16 mouse cellular contexts compared by ENCODE assay signal in the genomic region with DNA sequence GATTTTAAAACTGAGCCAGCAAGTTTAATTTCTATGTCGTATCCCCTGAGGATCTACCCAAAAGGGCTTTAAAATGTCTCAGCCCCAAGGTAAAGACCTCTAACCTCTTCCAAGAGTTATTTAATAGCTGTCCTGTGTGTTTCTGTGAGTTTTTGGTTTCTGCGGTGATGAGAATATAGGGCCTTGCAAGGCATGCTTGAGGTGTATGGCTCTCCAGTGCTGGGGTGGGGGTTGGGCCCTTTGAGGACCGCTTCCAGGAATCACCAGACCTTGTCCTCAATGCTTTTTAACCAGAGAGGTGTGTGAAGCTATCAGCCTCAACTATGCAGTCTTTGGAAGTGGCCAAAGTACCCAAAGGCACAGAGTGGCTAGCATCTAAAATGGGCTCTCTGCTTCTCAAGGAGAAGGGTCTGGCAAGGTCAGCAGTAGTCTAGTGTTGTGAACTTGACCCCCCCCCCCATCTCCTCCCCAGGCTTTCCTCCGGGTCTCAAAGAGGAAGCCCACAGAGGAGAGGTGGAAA. TPM values are rescaled to one million over a fixed set of nuclear protein-coding genes. Genes with fewer than 3 reads are reported as not detected.
A peak's percentile ranks its signal among the peaks of the same experiment; 100 is the strongest.
DNase-seq lines count a peak whose midpoint lies in the region; ATAC-seq and TF ChIP-seq lines count a peak whose summit lies in the region.
"Had no signal": no experiment of that assay in that cellular context is flagged by ENCODE, and none has a peak within 500 bp of the region (broad histone marks: within the 10 kb centered on the region; RNA-seq: fewer than 3 reads in every experiment).

No protein-coding gene starts in this region.

- no peak overlapping the region for H3K27ac ChIP-seq in embryonic facial prominence, embryonic 10.5 days (replicated peaks)
- peak overlapping the region; percentile 47; the same call in 1 of the 2 replicates for H3K27ac ChIP-seq in hindbrain, embryonic 11.5 days (ENCODE audit: low read depth, low read length)
- H3K27ac ChIP-seq in midbrain, embryonic 13.5 days: peak overlapping the region; percentile 70
- no peak overlapping the region for H3K27ac ChIP-seq in liver, postnatal 0 days (ENCODE audit: low read depth)
- H3K27ac ChIP-seq: limb, embryonic 13.5 days had no signal

- DNase-seq in embryo, embryonic 11 days: peak; percentile 12
- no peak for DNase-seq in embryo, embryonic 10 days (ENCODE audit: low spot score)
- no peak for DNase-seq in embryonic facial prominence, embryonic 10.5 days (ENCODE audit: low spot score)
- DNase-seq in hindbrain, embryonic 11.5 days (ENCODE audit: low spot score): peak; percentile 32
- DNase-seq in heart, adult 18-20 months: no peak
- DNase-seq in liver, postnatal 0 days: no peak
- DNase-seq: adrenal gland, postnatal 14 days; lung, embryonic 14.5 days; right cerebral cortex, postnatal 25 days; thymus, adult 2 months had no signal

- 7% methylated on average over 4 of the region's 4 CpGs for whole genome bisulfite sequencing in embryonic facial prominence, embryonic 10.5 days
- WGBS in hindbrain, embryonic 11.5 days: 5% methylated on average over 4 of the region's 4 CpGs
- WGBS in midbrain, embryonic 13.5 days: 14% methylated on average over 4 of the region's 4 CpGs
- 6% methylated on average over 4 of the region's 4 CpGs for WGBS in liver, postnatal 0 days (ENCODE audit: insufficient replicate concordance)

- peaks cover 53% of the 10 kb centered on the region for H3K4me1 ChIP-seq in embryonic facial prominence, embryonic 10.5 days
- H3K4me1 ChIP-seq in hindbrain, embryonic 11.5 days (replicated peaks; ENCODE audit: control insufficient read depth, insufficient read depth, low read length): peaks cover 21% of the 10 kb centered on the region
- H3K4me1 ChIP-seq in midbrain, embryonic 13.5 days (replicated peaks): peaks cover 92% of the 10 kb centered on the region
- no peaks in the 10 kb centered on the region for H3K4me1 ChIP-seq in liver, postnatal 0 days (ENCODE audit: insufficient read depth)
- H3K4me1 ChIP-seq: limb, embryonic 13.5 days had no signal

- 0 out of 2 replicates have a peak overlapping the region, but pooled peaks have one; percentile 2 for H3K4me3 ChIP-seq in embryonic facial prominence, embryonic 10.5 days
- H3K4me3 ChIP-seq in hindbrain, embryonic 11.5 days (ENCODE audit: low read depth, low read length): peak overlapping the region; percentile 14
- H3K4me3 ChIP-seq in midbrain, embryonic 13.5 days (replicated peaks): peak overlapping the region; percentile 59
- H3K4me3 ChIP-seq in liver, postnatal 0 days (ENCODE audit: low read depth, low read length): no peak overlapping the region
- H3K4me3 ChIP-seq: limb, embryonic 13.5 days; megakaryocyte, embryonic 14.5 days had no signal

- H3K27me3 ChIP-seq in embryonic facial prominence, embryonic 10.5 days (replicated peaks; ENCODE audit: low read depth, poor library complexity, severe bottlenecking): peaks cover 99% of the 10 kb centered on the region
- peaks cover 7% of the 10 kb centered on the region; the same call in 1 of the 2 replicates for H3K27me3 ChIP-seq in hindbrain, embryonic 11.5 days (ENCODE audit: control insufficient read depth, insufficient read depth, low read length)
- H3K27me3 ChIP-seq in midbrain, embryonic 13.5 days: 0 out of 2 replicates have a peak, but pooled peaks cover 4% of the 10 kb centered on the region
- peaks cover 97% of the 10 kb centered on the region for H3K27me3 ChIP-seq in liver, postnatal 0 days (ENCODE audit: insufficient read depth, low read length)

- no peak for TF ChIP-seq CTCF in liver, postnatal 0 days (IDR thresholded peaks at IDR 0.05; ENCODE audit: low read depth)

- no peak for TF ChIP-seq EP300 in liver, postnatal 0 days (IDR thresholded peaks at IDR 0.05; ENCODE audit: low read depth)

- H3K9me3 ChIP-seq in embryonic facial prominence, embryonic 10.5 days: no peaks in the 10 kb centered on the region
- H3K9me3 ChIP-seq in hindbrain, embryonic 11.5 days (ENCODE audit: control insufficient read depth, low read length): no peaks in the 10 kb centered on the region
- H3K9me3 ChIP-seq in midbrain, embryonic 13.5 days: no peaks in the 10 kb centered on the region
- H3K9me3 ChIP-seq in liver, postnatal 0 days (ENCODE audit: low read length): no peaks in the 10 kb centered on the region
- H3K9me3 ChIP-seq: limb, embryonic 13.5 days; megakaryocyte, embryonic 14.5 days had no signal

- peak overlapping the region; percentile 68 for H3K4me2 ChIP-seq in hindbrain, embryonic 11.5 days (replicated peaks; ENCODE audit: low read depth, low read length)
- H3K4me2 ChIP-seq in midbrain, embryonic 13.5 days (replicated peaks): peak overlapping the region; percentile 72
- no peak overlapping the region for H3K4me2 ChIP-seq in liver, postnatal 0 days (ENCODE audit: low read depth, low read length)
- H3K4me2 ChIP-seq: limb, embryonic 13.5 days; lung, embryonic 14.5 days had no signal

- peak overlapping the region; percentile 46 for H3K9ac ChIP-seq in hindbrain, embryonic 11.5 days (ENCODE audit: low read depth, low read length)
- H3K9ac ChIP-seq in midbrain, embryonic 13.5 days (replicated peaks): peak overlapping the region; percentile 59
- H3K9ac ChIP-seq in liver, postnatal 0 days (replicated peaks): no peak overlapping the region
- H3K9ac ChIP-seq: limb, embryonic 13.5 days; lung, embryonic 14.5 days had no signal

- no peak for ATAC-seq in hindbrain, embryonic 11.5 days (ENCODE audit: low FRiP score)
- no peak for ATAC-seq in midbrain, embryonic 13.5 days
- ATAC-seq in erythroblast, adult 5-6 weeks (replicated peaks; ENCODE audit: low FRiP score, poor library complexity, severe bottlenecking): no peak
- no peak for ATAC-seq in liver, postnatal 0 days
- ATAC-seq: intestine, embryonic 16.5 days had no signal

- H3K36me3 ChIP-seq in embryonic facial prominence, embryonic 10.5 days (replicated peaks): no peaks in the 10 kb centered on the region
- H3K36me3 ChIP-seq in hindbrain, embryonic 11.5 days (ENCODE audit: control insufficient read depth, insufficient read depth, low read length): no peaks in the 10 kb centered on the region
- H3K36me3 ChIP-seq in midbrain, embryonic 13.5 days: no peaks in the 10 kb centered on the region
- no peaks in the 10 kb centered on the region for H3K36me3 ChIP-seq in liver, postnatal 0 days (replicated peaks; ENCODE audit: insufficient read depth, low read length)
- H3K36me3 ChIP-seq: limb, embryonic 13.5 days had no signal

RNA-seq across cellular contexts. Expression of a gene that starts 12.1 kb away (rescaled TPM):
- polyA plus RNA-seq in embryonic facial prominence, embryonic 10.5 days (2016; fragmentation: Nextera tagmentation; extraction: Ambion mirVana): 6.8 and 7.5 TPM in 2 replicates
- polyA plus RNA-seq in hindbrain, embryonic 11.5 days (2014; fragmentation: Nextera tagmentation; extraction: Ambion mirVana): 20.7 and 22.3 TPM in 2 replicates
- 28.2 and 28.4 TPM in 2 replicates for polyA plus RNA-seq in midbrain, embryonic 13.5 days (2015; fragmentation: Nextera tagmentation; extraction: Ambion mirVana)
- not detected in 2 replicates for total RNA-seq in erythroblast, adult 5-6 weeks (2015; ENCODE audit: low replicate concordance)
- total RNA-seq in erythroblast, adult 5-6 weeks (2017; ENCODE audit: low replicate concordance): 0.14 TPM in 1 of 2 replicates, not detected in the other
- total RNA-seq in heart, adult 18-20 months (2021): under 1 TPM in 1 of 2 experiments, not detected in 1; 0.03 TPM
- not detected in 2 replicates for polyA plus RNA-seq in liver, postnatal 0 days (2015; fragmentation: Nextera tagmentation; extraction: Ambion mirVana)
- polyA plus RNA-seq: heart, embryonic 16.5 days had no signal

Comparison
In these comparisons a context has a peak if more than half of its experiments do, and no peak if none do; other contexts are left out.
1. DNase-seq: peak in embryo, embryonic 11 days (single experiment) and hindbrain, embryonic 11.5 days (single experiment); none in embryo, embryonic 10 days (single experiment), embryonic facial prominence, embryonic 10.5 days (single experiment), heart, adult 18-20 months (0 of 2) and liver, postnatal 0 days (single experiment).
2. H3K27ac ChIP-seq: peak in hindbrain, embryonic 11.5 days (single experiment) and midbrain, embryonic 13.5 days (single experiment); none in embryonic facial prominence, embryonic 10.5 days (single experiment) and liver, postnatal 0 days (single experiment).